14 mouse cellular contexts compared by ENCODE assay signal in the genomic region with DNA sequence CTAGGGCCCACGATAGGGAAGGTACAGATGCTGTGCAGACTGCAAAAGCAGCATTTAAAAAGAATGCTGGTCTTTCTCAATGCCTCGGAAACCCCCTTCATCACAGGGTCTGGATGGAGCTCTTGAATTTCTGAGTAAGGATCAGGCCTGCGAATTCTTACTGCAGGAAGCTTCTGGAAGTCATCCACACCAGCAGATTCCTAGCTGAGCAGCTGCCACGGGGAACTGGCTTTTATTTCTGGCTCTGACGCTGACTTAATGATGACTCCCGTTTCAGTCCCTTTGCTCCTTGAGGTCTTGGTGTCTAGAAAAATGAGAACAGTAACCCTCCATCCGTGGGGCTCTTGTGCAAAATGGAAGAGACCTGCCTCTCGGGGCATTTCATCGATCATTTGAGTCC. TPM values are rescaled to one million over a fixed set of nuclear protein-coding genes. Genes with fewer than 3 reads are reported as not detected.
A peak's percentile ranks its signal among the peaks of the same experiment; 100 is the strongest.
DNase-seq lines count a peak whose midpoint lies in the region; TF ChIP-seq lines count a peak whose summit lies in the region.
"Had no signal": no experiment of that assay in that cellular context is flagged by ENCODE, and none has a peak within 500 bp of the region (broad histone marks: within the 10 kb centered on the region; RNA-seq: fewer than 3 reads in every experiment).

No protein-coding gene starts in this region.

- peak; percentile 29 for DNase-seq in lung, postnatal 10 days
- DNase-seq in lung, postnatal 25 days (ENCODE audit: low spot score), result no peak
- peak; percentile 29 for DNase-seq in gastrocnemius, postnatal 10 days
- peak; percentile 38 to 56 for DNase-seq in heart, postnatal 14 days
- no peak for DNase-seq in retina, embryonic 14.5 days (ENCODE audit: low spot score)
- DNase-seq in right cerebral cortex, postnatal 14 days, result no peak
- DNase-seq: cerebellum, adult 9-10 months; kidney, postnatal 10 days; lung, adult 18-20 months; thymus, postnatal 14 days had no signal

- WGBS in small intestine, adult 2 months, result 65% methylated on average over 9 of the region's 9 CpGs

- peak overlapping the region; percentile 12; the same call in 1 of the 2 replicates for H3K27ac ChIP-seq in small intestine, adult 2 months (ENCODE audit: insufficient read depth, low read depth, low read length)
- H3K27ac ChIP-seq: embryonic facial prominence, embryonic 12.5 days; forebrain, embryonic 10.5 days had no signal

- H3K4me3 ChIP-seq in small intestine, adult 2 months (ENCODE audit: low read depth, low read length), result no peak overlapping the region
- H3K4me3 ChIP-seq: embryonic facial prominence, embryonic 12.5 days; forebrain, embryonic 10.5 days had no signal

- no peak for TF ChIP-seq CTCF in small intestine, adult 2 months (IDR thresholded peaks at IDR 0.05; ENCODE audit: extremely low read depth, insufficient read length, insufficient replicate concordance, low read depth, low read length)

- no peak for TF ChIP-seq POLR2A in small intestine, adult 2 months (IDR thresholded peaks at IDR 0.05; ENCODE audit: low read depth, low read length)

- no peaks in the 10 kb centered on the region for H3K36me3 ChIP-seq in small intestine, adult 2 months (ENCODE audit: control insufficient read depth, insufficient read depth, low read length)
- H3K36me3 ChIP-seq: embryonic facial prominence, embryonic 12.5 days; forebrain, embryonic 10.5 days had no signal

- H3K27me3 ChIP-seq in small intestine, adult 2 months (ENCODE audit: control insufficient read depth, insufficient read depth, low read length), result no peaks in the 10 kb centered on the region
- H3K27me3 ChIP-seq: CH12.LX; embryonic facial prominence, embryonic 12.5 days had no signal

- H3K4me1 ChIP-seq in small intestine, adult 2 months (ENCODE audit: control insufficient read depth, insufficient read depth, insufficient read length, low read length), result no peaks in the 10 kb centered on the region

- intact Hi-C loops in heart, postnatal 14 days (cut with DNase I), result no loop called here

RNA-seq across cellular contexts. Expression of gene Ror1, which starts 39.5 kb away (rescaled TPM):
- 1 to 10 TPM; 5.4 to 6.3 TPM for total RNA-seq in gastrocnemius, postnatal 10 days (2021)
- total RNA-seq in heart, postnatal 14 days (2021), result 10 to 100 TPM in 1 of 2 experiments, 1 to 10 TPM in 1; 9.3 to 12.0 TPM
- 0.43 and 0.46 TPM in 2 replicates for polyA plus RNA-seq in small intestine, adult 2 months (2012; rRNA removed)
- total RNA-seq: CH12.LX had no signal

Comparison
In these comparisons a context has a peak if more than half of its experiments do, and no peak if none do; other contexts are left out.
1. DNase-seq: peak in lung, postnatal 10 days (single experiment), gastrocnemius, postnatal 10 days (single experiment) and heart, postnatal 14 days (2 of 2); none in lung, postnatal 25 days (single experiment), retina, embryonic 14.5 days (single experiment) and right cerebral cortex, postnatal 14 days (single experiment).